Mouse (Mus musculus) intestine, embryonic 15.5 days (tissue): ENCODE results near the gene Zfp36l2. TPM values are rescaled to one million over a fixed set of nuclear protein-coding genes. Genes with fewer than 3 reads are reported as not detected.

Experiments used
- ATAC-seq: fragments of 200-750 bp; cut with Nextera tagmentation; 2 replicates; pipeline ENCODE4 v1.8.0; 2017; ENCODE audit warnings: moderate TSS enrichment, moderate library complexity
- H3K27ac ChIP-seq: fragments of 300-500 bp; sonication (generic); 2 replicates; pipeline ENCODE4 v1.5.1; 2015; ENCODE audit warnings: mild to moderate bottlenecking, inconsistent platforms
- H3K27me3 ChIP-seq: fragments of 300-500 bp; sonication (generic); replicated peaks from 2 replicates; pipeline ENCODE4 v1.6.1; 2015; ENCODE audit warnings: inconsistent platforms
- H3K36me3 ChIP-seq: fragments of 300-500 bp; sonication (generic); 2 replicates; pipeline ENCODE4 v1.6.1; 2015; ENCODE audit warnings: inconsistent platforms
- H3K4me1 ChIP-seq: fragments of 300-500 bp; sonication (generic); replicated peaks from 2 replicates; pipeline ENCODE4 v1.6.1; 2015; ENCODE audit warnings: inconsistent platforms
- H3K4me2 ChIP-seq: fragments of 300-500 bp; sonication (generic); replicated peaks from 2 replicates; pipeline ENCODE4 v1.6.1; 2015; ENCODE audit warnings: mild to moderate bottlenecking, inconsistent platforms
- H3K4me3 ChIP-seq: fragments of 300-500 bp; sonication (generic); replicated peaks from 2 replicates; pipeline ENCODE4 v1.5.1; 2015; ENCODE audit warnings: inconsistent platforms
- H3K9ac ChIP-seq: fragments of 300-500 bp; sonication (generic); 2 replicates; pipeline ENCODE4 v1.6.1; 2015; ENCODE audit warnings: inconsistent platforms
- H3K9me3 ChIP-seq: fragments of 300-500 bp; sonication (generic); 2 replicates; pipeline ENCODE4 v1.6.1; 2016; ENCODE audit warnings: inconsistent platforms
- WGBS: fragments of 180-500 bp; shearing (Covaris S2); methylation state at CpG from one replicate; pipeline ENCODE4 v1.1.7; 2015; 5-methylcytosine and 5-hydroxymethylcytosine counted together
- polyA plus RNA-seq: library from polyadenylated mRNA; unstranded; fragments of >200 nt; fragmentation: Nextera tagmentation; extraction: Ambion mirVana; gene quantifications from 2 replicates; pipeline ENCODE4 v1.2.1, GENCODE M21; 2015

The Zfp36l2 gene
- polyA plus RNA-seq, 1 experiment from 2014 or later, result 29.7 TPM

GRCm38 (mm10) chr17:84182311-84183271 is 5.2 kb downstream of the Zfp36l2 start:
- peaks cover 41% of the 10 kb centered on the region for H3K4me1 ChIP-seq
- H3K4me3 ChIP-seq, result peak overlapping the region; percentile 33
- peak overlapping the region; percentile 72 for H3K4me2 ChIP-seq
- no peaks in the 10 kb centered on the region for H3K9me3 ChIP-seq
- H3K9ac ChIP-seq, result peak overlapping the region; percentile 55
- WGBS, result 22% methylated on average over 16 of the region's 16 CpGs
- no peaks in the 10 kb centered on the region for H3K27me3 ChIP-seq
- no peaks in the 10 kb centered on the region for H3K36me3 ChIP-seq
- H3K27ac ChIP-seq, result peak overlapping the region; percentile 94
- ATAC-seq, result no peak

GRCm38 (mm10) chr17:84181502-84182310 is 6.0 kb downstream of the Zfp36l2 start:
- no peak overlapping the region for H3K4me3 ChIP-seq
- H3K27ac ChIP-seq, result peak overlapping the region; percentile 94
- H3K27me3 ChIP-seq, result no peaks in the 10 kb centered on the region
- peaks cover 41% of the 10 kb centered on the region for H3K4me1 ChIP-seq
- H3K36me3 ChIP-seq, result no peaks in the 10 kb centered on the region
- ATAC-seq, result no peak
- no peaks in the 10 kb centered on the region for H3K9me3 ChIP-seq
- no peak overlapping the region for H3K9ac ChIP-seq
- H3K4me2 ChIP-seq, result peak overlapping the region; percentile 72; the same call in 1 of the 2 replicates
- WGBS, result 54% methylated on average over 18 of the region's 18 CpGs

DNA sequence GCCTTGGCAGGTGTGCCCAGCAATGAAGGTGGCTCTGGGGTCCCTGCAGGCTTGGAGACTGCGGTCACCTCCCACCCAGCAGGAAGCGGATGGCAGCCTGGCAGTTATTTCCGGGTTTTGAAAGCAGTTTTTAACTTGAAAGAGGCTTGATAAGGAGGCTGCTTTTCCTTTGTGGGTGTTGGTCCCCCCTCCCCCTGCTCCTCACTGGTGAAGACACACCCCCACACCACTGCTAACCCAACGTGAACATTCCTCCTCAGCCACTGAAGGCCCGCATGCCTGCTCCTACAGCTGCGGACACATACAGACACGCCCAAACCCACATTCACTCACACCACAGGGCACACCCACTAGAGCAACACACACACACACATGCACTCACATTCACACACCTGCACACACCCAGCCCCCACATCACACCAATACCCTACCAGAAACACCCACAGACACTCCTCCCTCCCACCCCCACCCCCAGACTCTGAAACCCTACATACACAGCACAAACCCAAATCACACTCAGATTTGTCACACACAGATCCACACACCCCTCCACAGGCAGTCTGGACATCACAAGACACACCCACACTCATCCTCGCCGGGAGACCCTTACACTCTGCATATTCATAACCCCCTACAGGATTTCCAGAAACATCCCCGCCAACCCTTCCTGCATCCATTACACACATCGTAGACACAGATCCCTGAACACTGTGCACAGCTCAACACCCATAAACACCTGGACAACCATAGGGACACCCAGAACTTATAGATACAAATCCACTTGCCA is 6.8 kb downstream of the Zfp36l2 start:
- Histone ChIP-seq H3K4me2 (peak overlapping the region; percentile 15; the same call in 1 of the 2 replicates), H3K9ac (peak overlapping the region; percentile 22; the same call in 1 of the 2 replicates), H3K27me3 (no peaks in the 10 kb centered on the region), H3K36me3 (no peaks in the 10 kb centered on the region), H3K4me1 (peaks cover 41% of the 10 kb centered on the region), H3K4me3 (no peak overlapping the region), H3K27ac (peak overlapping the region; percentile 94), H3K9me3 (no peaks in the 10 kb centered on the region)
- 34% methylated on average over 11 of the region's 11 CpGs for WGBS
- ATAC-seq, result peak; percentile 65

DNA sequence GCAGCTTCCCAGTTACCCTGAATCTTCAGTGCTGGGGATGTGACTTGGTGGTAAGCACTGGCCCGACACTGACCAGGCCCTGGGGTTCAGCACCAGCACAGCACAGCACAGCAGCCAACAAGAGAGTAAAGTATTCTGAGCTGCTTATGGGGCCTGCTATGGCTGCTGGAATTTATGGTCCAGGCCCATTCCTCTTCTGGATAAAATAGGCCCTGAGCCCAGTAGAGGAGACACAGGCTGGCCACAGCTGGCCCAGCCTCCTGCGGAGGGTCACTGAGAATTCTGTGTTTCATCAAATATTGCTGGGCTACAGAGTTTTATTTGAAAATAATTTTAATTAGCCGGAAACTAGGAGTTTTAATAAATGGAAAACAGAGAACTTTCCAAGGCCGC is 7.8 kb downstream of the Zfp36l2 start:
- Histone ChIP-seq H3K4me2 (no peak overlapping the region), H3K9me3 (no peaks in the 10 kb centered on the region), H3K4me3 (no peak overlapping the region), H3K36me3 (no peaks in the 10 kb centered on the region), H3K9ac (no peak overlapping the region), H3K27ac (peak overlapping the region; percentile 94), H3K4me1 (peaks cover 41% of the 10 kb centered on the region), H3K27me3 (no peaks in the 10 kb centered on the region)
- 51% methylated on average over 4 of the region's 4 CpGs for WGBS
- ATAC-seq, result no peak

GRCm38 (mm10) chr17:84179026-84179972 is 8.4 kb downstream of the Zfp36l2 start:
- H3K36me3 ChIP-seq, result no peaks in the 10 kb centered on the region
- H3K9ac ChIP-seq, result no peak overlapping the region
- H3K27me3 ChIP-seq, result no peaks in the 10 kb centered on the region
- peak overlapping the region; percentile 94 for H3K27ac ChIP-seq
- no peaks in the 10 kb centered on the region for H3K9me3 ChIP-seq
- no peak overlapping the region for H3K4me3 ChIP-seq
- H3K4me1 ChIP-seq, result peaks cover 41% of the 10 kb centered on the region
- ATAC-seq, result no peak
- 88% methylated on average over 17 of the region's 17 CpGs for WGBS
- no peak overlapping the region for H3K4me2 ChIP-seq

GRCm38 (mm10) chr17:84177481-84177880 is 10.3 kb downstream of the Zfp36l2 start:
- H3K9me3 ChIP-seq, result no peaks in the 10 kb centered on the region
- peaks cover 30% of the 10 kb centered on the region for H3K4me1 ChIP-seq
- no peak overlapping the region for H3K4me2 ChIP-seq
- 0 out of 2 replicates have a peak overlapping the region, but pooled peaks have one; percentile 20 for H3K27ac ChIP-seq
- no peaks in the 10 kb centered on the region for H3K27me3 ChIP-seq
- WGBS, result 36% methylated on average over 8 of the region's 8 CpGs
- no peak overlapping the region for H3K4me3 ChIP-seq
- H3K36me3 ChIP-seq, result no peaks in the 10 kb centered on the region
- no peak overlapping the region for H3K9ac ChIP-seq
- ATAC-seq, result no peak

GRCm38 (mm10) chr17:84176446-84176845 is 11.3 kb downstream of the Zfp36l2 start:
- H3K4me1 ChIP-seq, result peaks cover 20% of the 10 kb centered on the region
- H3K4me3 ChIP-seq, result no peak overlapping the region
- H3K36me3 ChIP-seq, result no peaks in the 10 kb centered on the region
- no peak overlapping the region for H3K27ac ChIP-seq
- H3K4me2 ChIP-seq, result no peak overlapping the region
- ATAC-seq, result no peak
- no peaks in the 10 kb centered on the region for H3K27me3 ChIP-seq
- no peak overlapping the region for H3K9ac ChIP-seq
- H3K9me3 ChIP-seq, result no peaks in the 10 kb centered on the region
- WGBS, result 86% methylated on average over 7 of the region's 7 CpGs

DNA sequence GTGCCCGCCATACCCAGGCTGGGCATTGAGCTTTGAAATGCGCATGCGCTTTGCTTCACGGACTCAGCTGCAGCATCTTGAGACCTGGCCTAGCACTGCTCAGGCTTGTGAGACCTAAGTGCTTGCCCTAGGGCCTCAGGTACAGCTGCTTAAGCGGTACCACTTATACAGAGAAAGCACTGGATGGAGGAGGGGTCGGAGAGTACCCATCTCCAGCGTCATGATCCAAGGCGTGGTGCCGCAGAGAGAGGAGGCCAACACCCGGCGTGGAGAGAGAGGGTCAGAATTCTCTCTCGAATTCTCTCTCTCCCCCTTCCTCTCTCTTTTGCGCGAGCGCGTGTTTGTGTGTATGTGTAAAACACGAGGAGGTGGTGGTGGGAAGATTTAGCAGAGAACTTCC is 12.6 kb downstream of the Zfp36l2 start:
- Histone ChIP-seq H3K4me1 (peaks cover 9% of the 10 kb centered on the region; the same call in 1 of the 2 replicates), H3K9me3 (no peaks in the 10 kb centered on the region), H3K9ac (no peak overlapping the region), H3K4me2 (no peak overlapping the region), H3K27me3 (no peaks in the 10 kb centered on the region), H3K36me3 (no peaks in the 10 kb centered on the region), H3K4me3 (no peak overlapping the region), H3K27ac (no peak overlapping the region)
- 98% methylated on average over 17 of the region's 17 CpGs for WGBS
- no peak for ATAC-seq

DNA sequence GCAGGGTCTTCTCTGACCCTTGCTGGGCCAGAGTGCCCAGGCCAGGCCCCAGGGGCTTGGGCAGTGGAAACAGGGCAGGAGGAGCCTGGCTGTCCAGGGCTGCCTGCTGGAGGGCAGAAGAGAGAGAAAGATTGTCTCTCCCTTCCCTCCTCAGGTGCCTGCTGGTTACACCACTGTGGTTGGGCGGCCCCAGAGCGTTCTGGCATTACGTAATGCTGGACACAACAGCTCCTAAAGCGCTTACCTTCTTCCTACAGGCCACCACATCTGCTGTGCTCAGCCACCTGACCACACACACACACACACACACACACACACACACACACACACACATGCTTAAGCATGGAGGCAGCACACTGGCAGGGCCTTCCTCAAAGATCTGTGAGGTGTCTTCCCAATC is 20.4 kb downstream of the Zfp36l2 start:
- ATAC-seq, result peak; percentile 57; the same call in 1 of the 2 replicates
- no peaks in the 10 kb centered on the region for H3K27me3 ChIP-seq
- 95% methylated on average over 4 of the region's 4 CpGs for WGBS

DNA sequence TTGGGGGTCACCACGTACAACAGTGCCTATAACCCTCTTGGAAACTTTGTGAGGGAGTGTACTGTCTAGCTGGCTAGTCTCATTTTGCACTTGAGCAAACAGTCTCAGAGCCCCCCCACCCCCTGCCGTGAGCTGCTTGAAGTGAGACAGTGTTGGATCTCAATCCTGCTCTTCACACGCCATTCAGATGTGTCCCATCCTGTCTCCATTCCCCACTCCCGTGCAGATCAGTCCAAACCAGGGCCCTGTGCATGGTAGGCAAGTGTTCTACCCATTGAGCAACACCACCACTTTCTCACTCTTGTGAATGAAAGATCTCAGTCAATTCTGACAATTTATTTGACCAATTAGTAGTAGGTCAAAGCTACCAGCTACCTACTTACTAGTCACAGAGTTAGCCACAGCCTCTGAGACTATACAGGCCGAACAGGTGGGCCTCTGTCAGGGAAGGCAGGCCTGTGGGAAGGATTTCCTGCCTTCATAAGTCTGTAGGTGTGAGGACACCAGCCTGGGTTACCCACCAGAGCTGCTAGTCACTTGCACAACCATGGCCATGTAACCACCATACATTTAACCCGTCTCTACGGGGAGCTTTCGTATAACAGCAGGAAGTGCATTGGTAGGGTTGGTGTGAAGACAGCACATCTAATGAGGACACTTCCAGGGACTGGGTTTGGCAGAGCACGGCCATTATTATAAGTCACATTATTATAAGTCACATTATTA is 21.4 kb downstream of the Zfp36l2 start:
- no peaks in the 10 kb centered on the region for H3K36me3 ChIP-seq
- peaks cover 11% of the 10 kb centered on the region for H3K4me1 ChIP-seq
- ATAC-seq, result no peak
- 87% methylated on average over 9 of the region's 9 CpGs for WGBS
- no peak overlapping the region for H3K27ac ChIP-seq
- no peak overlapping the region for H3K4me3 ChIP-seq
- no peak overlapping the region for H3K4me2 ChIP-seq
- no peak overlapping the region for H3K9ac ChIP-seq
- no peaks in the 10 kb centered on the region for H3K27me3 ChIP-seq
- no peaks in the 10 kb centered on the region for H3K9me3 ChIP-seq

More for the DNA sequence above, 20.4 kb downstream of the Zfp36l2 start:
- Histone ChIP-seq H3K9me3 (no peaks in the 10 kb centered on the region), H3K4me2 (no peak overlapping the region), H3K4me3 (no peak overlapping the region), H3K27ac (no peak overlapping the region), H3K36me3 (no peaks in the 10 kb centered on the region), H3K9ac (no peak overlapping the region), H3K4me1 (no peaks in the 10 kb centered on the region; the same call in 1 of the 2 replicates)
